Mouse (Mus musculus) brain, embryonic 14.5 days (tissue): ENCODE results near the gene Rpe.

ENCODE experiments used
- CTCF ChIP-seq: fragments of 200-500 bp; IDR thresholded peaks from 2 replicates; pipeline ENCODE4 v1.5.1; 2012; ENCODE audit warnings: inconsistent platforms, mild to moderate bottlenecking, moderate library complexity, borderline replicate concordance; ENCODE audit not compliant: insufficient read depth, insufficient read length; ENCODE audit errors: extremely low read depth
- POLR2A ChIP-seq: fragments of 200-500 bp; IDR thresholded peaks from 2 replicates; pipeline ENCODE4 v1.6.1; 2012; ENCODE audit warnings: mild to moderate bottlenecking, inconsistent platforms, borderline replicate concordance; ENCODE audit not compliant: poor library complexity, insufficient read depth, insufficient read length, severe bottlenecking; ENCODE audit errors: extremely low read depth

DNA sequence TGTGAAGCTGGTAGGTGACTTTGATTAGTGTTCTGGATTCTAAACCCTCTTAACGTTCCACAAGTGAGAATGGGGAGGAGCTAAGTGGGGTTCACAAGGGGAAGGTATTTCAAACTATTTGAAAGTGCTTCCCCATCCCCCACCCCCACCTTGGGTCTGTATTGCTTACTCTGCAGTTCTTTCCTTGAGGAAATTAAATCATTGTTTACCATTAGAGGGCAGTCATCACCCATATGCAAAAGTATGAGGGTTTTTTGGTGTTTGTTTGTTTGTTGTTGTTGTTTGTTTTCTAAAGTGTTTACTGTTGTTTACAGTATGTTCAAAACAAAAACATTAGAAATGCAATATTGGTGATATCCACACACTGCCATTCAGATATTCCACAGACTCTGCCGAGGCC lies 22.0 kb upstream of the Rpe start:
- TF ChIP-seq CTCF (no peak), POLR2A (no peak)
